Mouse (Mus musculus): ENCODE results near the gene Kifc5b. TPM values are rescaled to one million over a fixed set of nuclear protein-coding genes. Genes with fewer than 3 reads are reported as not detected.

Kifc5b gene
- total RNA-seq (2023), result 10 to 100 TPM in 1 of 2 experiments, 1 to 10 TPM in 1; 5.7 to 11.6 TPM

GRCm38 (mm10) chr17:26916711-26917482, at the start of gene Kifc5b:
Gene Kifc5b (plus strand): TSS chr17:26917091.

GRCm38 (mm10) chr17:26932839-26933398, 16.0 kb downstream of the Kifc5b start, which contains the start of gene Phf1:
Gene Phf1 (plus strand): TSS chr17:26933052.

GRCm38 (mm10) chr17:26939178-26939972, 22.5 kb downstream of the Kifc5b start, which contains the start of gene Cuta:
Gene Cuta (minus strand): TSS chr17:26939569.

DNA sequence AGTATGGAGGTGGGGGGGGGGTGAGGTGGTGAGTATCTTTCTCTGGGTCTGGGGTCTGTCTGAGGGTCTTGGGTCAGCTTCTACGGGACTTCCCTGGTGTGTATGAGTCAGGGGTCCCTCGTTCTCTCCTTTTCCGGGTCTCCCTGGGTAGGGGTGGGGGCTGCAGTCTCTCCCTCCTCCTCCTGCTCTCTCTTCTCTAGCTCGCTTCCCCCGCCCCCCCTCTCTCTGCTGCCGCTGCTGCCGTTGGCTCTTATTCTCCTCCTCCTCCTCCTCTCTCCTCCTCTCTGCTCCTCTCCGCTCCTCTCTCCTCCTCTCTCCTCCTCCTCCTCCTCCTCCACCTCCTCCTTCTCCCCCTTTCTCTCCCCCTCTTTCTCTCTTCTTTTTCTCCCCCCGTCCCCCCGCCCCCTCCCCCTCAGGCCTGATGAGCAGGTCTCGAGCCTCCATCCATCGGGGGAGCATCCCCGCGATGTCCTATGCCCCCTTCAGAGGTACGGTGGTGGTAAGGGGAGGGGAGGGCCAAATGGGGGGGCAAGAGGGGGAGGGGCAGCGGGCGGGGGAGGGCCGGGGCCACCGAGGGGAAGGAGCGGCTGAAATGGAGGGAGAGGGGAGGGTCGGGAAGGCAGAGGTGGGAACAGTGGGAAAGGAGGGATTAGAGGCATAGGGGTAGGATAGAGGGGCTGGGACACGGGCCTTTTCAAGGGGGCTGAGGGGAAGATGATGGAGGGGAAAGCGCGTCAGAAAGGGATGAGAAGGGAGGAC, 24.3 kb downstream of the Kifc5b start, which contains the start of gene Syngap1:
Gene Syngap1 (plus strand): TSS at position 223 of the 759 bp plus-strand sequence.

GRCm38 (mm10) chr17:26972703-26973574, 56.0 kb downstream of the Kifc5b start, which contains the start of gene Zbtb9:
Gene Zbtb9 (plus strand): TSS chr17:26973167.

Other genes starting within 250 kb of the Kifc5b start
- 100 to 1,000 TPM; 102 to 116 TPM for gene Crebrf, start 201.4 kb upstream of the Kifc5b start, total RNA-seq (2023)
- 10 to 100 TPM; 49.2 to 56.2 TPM for gene Bnip1, start 136.0 kb upstream of the Kifc5b start, total RNA-seq (2023)
- not detected for gene Nkx2-5, start 72.1 kb upstream of the Kifc5b start, total RNA-seq (2023)
- 100 to 1,000 TPM; 123 to 132 TPM for gene Phf1, start 16.0 kb downstream of the Kifc5b start, total RNA-seq (2023)
- gene Cuta, start 22.5 kb downstream of the Kifc5b start, total RNA-seq (2023), result 10 to 100 TPM; 76.1 to 80.4 TPM
- 1 to 10 TPM; 2.3 to 3.2 TPM for gene Syngap1, start 24.2 kb downstream of the Kifc5b start, total RNA-seq (2023)
- gene Zbtb9, start 56.1 kb downstream of the Kifc5b start, total RNA-seq (2023), result 10 to 100 TPM; 23.5 to 24.4 TPM
- 10 to 100 TPM; 40.2 to 42.1 TPM for gene Bak1, start 111.9 kb downstream of the Kifc5b start, total RNA-seq (2023)
- 100 to 1,000 TPM; 186 to 191 TPM for gene Itpr3, start 140.2 kb downstream of the Kifc5b start, total RNA-seq (2023)
- 10 to 100 TPM; 46.6 to 56.5 TPM for gene Uqcc2, start 216.8 kb downstream of the Kifc5b start, total RNA-seq (2023)